Mouse (Mus musculus): Measurements from ENCODE around the gene Fam151b. TPM values are rescaled to one million over a fixed set of nuclear protein-coding genes. Genes with fewer than 3 reads are reported as not detected.

Gene Fam151b
- total RNA-seq (2014; rRNA removed; ENCODE audit: low replicate concordance): 1.3 and 4.0 TPM in 2 replicates
- polyA plus RNA-seq (2015; fragmentation: Nextera tagmentation; extraction: Ambion mirVana): 0.10 and 0.16 TPM in 2 replicates

DNA sequence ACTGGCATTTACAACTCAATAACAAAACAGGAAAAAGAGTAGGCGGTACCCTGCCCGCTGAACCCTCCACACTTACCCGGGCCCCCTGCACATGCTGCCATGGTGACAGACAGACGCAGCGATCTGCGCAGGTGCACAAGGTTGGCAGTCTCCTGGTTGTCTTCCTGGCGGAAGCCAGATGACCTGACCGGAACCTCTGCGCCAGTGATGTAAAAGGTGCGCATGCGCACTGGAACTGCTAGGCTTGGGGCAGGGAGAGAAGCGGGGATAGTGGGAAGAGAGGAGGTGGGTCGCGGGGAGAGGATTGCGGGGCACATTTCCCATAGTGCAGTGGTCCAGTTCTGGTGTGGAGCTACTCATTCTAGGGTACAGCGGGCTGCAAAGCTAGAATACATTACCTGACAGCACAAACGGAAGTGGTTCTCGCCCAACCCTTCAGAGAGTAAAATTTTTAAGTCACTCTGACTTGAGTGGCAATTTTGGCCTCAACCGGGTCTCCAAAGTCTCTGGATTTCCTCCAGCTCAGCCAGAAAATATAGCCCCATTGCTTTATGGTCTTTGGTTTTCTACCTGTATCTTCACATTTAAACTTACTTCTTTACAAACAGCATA lies at the start of gene Fam151b:
TSS of gene Fam151b (minus strand) at position 164 of the 612 bp plus-strand sequence.
- ATAC-seq (ENCODE audit: insufficient read depth, low read depth): peak; percentile 99
- Histone ChIP-seq H3K36me3 (replicated peaks; ENCODE audit: control insufficient read depth, insufficient read depth, low read length) (0 out of 2 replicates have a peak, but pooled peaks cover 8% of the 10 kb centered on the region), H3K27me3 (ENCODE audit: control insufficient read depth, insufficient read depth, low read length) (no peaks in the 10 kb centered on the region)

DNA sequence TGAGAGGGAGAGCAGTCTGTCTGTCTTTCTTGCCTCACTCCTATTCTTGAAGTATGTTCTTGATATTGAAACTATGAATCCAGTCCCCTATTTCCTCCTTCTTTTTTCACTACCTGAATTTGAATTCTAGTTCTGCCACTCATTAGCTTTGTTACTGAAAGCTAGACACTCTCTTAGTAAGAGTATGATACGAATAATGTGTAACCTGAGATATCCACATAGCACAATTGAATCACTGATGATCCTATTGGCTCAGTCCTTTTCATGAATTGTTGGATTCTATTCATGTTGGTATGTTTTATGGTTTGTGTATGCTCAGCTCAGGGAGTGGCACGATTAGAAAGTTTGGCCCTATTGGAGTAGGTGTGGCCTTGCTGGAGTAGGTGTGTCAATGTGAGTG lies 48.4 kb upstream of the Fam151b start:
- Histone ChIP-seq H3K27ac (ENCODE audit: low read depth) (no peak overlapping the region), H3K4me1 (ENCODE audit: control insufficient read depth, insufficient read depth) (peaks cover 3% of the 10 kb centered on the region; the same call in 1 of the 2 replicates), H3K27me3 (ENCODE audit: control insufficient read depth, insufficient read depth, low read length) (no peaks in the 10 kb centered on the region), H3K36me3 (replicated peaks; ENCODE audit: control insufficient read depth, insufficient read depth, low read length) (no peaks in the 10 kb centered on the region), H3K4me3 (ENCODE audit: low read depth, low read length) (no peak overlapping the region), H3K9me3 (replicated peaks; ENCODE audit: control insufficient read depth, low read length) (no peaks in the 10 kb centered on the region), H3K9ac (replicated peaks; ENCODE audit: low read depth, low read length) (no peak overlapping the region), H3K4me2 (ENCODE audit: low read depth, low read length) (no peak overlapping the region)
- TF ChIP-seq CTCF (IDR thresholded peaks at IDR 0.05; ENCODE audit: low read depth): no peak
- no peak for TF ChIP-seq EP300 (IDR thresholded peaks at IDR 0.05; ENCODE audit: low read depth)
- DNase-seq (ENCODE audit: low spot score) (no peak), ATAC-seq (ENCODE audit: insufficient read depth, low read depth) (no peak)
- 83% methylated on average over 2 of the region's 2 CpGs for WGBS

More for the DNA sequence above, at the start of gene Fam151b:
- Histone ChIP-seq H3K4me3 (ENCODE audit: low read depth, low read length) (peak within 1 kb of the TSS; percentile 52), H3K4me1 (ENCODE audit: control insufficient read depth, insufficient read depth) (no peaks in the 10 kb centered on the region), H3K4me2 (ENCODE audit: low read depth, low read length) (peak within 1 kb of the TSS; percentile 70), H3K27ac (ENCODE audit: low read depth) (peak within 1 kb of the TSS; percentile 49; the same call in 1 of the 2 replicates), H3K9ac (replicated peaks; ENCODE audit: low read depth, low read length) (0 out of 2 replicates have a peak within 1 kb of the TSS, but pooled peaks have one; percentile 23), H3K9me3 (replicated peaks; ENCODE audit: control insufficient read depth, low read length) (no peaks in the 10 kb centered on the region)
- DNase-seq (ENCODE audit: low spot score): peak; percentile 94
- 7% methylated on average over 19 of the region's 19 CpGs for WGBS
- TF ChIP-seq EP300 (IDR thresholded peaks at IDR 0.05; ENCODE audit: low read depth) (no peak), CTCF (IDR thresholded peaks at IDR 0.05; ENCODE audit: low read depth) (no peak)

DNA sequence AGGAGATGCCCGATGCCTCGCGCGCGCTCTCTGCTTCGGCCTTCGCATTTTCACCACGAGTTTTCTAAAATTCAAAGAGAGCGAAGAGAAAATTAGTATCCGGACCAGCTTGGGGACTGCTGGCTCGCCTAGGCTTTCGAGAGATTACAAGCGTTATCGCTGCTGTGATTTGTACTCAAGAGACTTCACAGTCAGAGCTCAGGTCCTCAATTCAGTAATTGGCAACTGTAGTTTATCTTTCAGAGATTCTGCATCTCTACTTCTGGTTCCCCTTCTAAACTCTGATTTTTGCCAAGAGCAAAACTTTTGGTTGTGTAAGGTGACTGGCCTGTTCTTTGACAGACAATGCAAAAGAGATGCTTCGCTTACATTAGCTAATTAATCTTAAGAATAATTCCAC lies 47.4 kb upstream of the Fam151b start:
- peak overlapping the region; percentile 73 for H3K4me3 ChIP-seq (ENCODE audit: low read depth, low read length)
- H3K27me3 ChIP-seq (ENCODE audit: control insufficient read depth, insufficient read depth, low read length): no peaks in the 10 kb centered on the region
- DNase-seq (ENCODE audit: low spot score): no peak
- TF ChIP-seq CTCF (IDR thresholded peaks at IDR 0.05; ENCODE audit: low read depth) (no peak), EP300 (IDR thresholded peaks at IDR 0.05; ENCODE audit: low read depth) (no peak)
- H3K9me3 ChIP-seq (replicated peaks; ENCODE audit: control insufficient read depth, low read length): no peaks in the 10 kb centered on the region
- no peaks in the 10 kb centered on the region for H3K36me3 ChIP-seq (replicated peaks; ENCODE audit: control insufficient read depth, insufficient read depth, low read length)
- 4% methylated on average over 15 of the region's 15 CpGs for WGBS
- peaks cover 3% of the 10 kb centered on the region; the same call in 1 of the 2 replicates for H3K4me1 ChIP-seq (ENCODE audit: control insufficient read depth, insufficient read depth)
- peak overlapping the region; percentile 98 for H3K27ac ChIP-seq (ENCODE audit: low read depth)
- H3K4me2 ChIP-seq (ENCODE audit: low read depth, low read length): peak overlapping the region; percentile 80
- ATAC-seq (ENCODE audit: insufficient read depth, low read depth): no peak
- H3K9ac ChIP-seq (replicated peaks; ENCODE audit: low read depth, low read length): peak overlapping the region; percentile 81

DNA sequence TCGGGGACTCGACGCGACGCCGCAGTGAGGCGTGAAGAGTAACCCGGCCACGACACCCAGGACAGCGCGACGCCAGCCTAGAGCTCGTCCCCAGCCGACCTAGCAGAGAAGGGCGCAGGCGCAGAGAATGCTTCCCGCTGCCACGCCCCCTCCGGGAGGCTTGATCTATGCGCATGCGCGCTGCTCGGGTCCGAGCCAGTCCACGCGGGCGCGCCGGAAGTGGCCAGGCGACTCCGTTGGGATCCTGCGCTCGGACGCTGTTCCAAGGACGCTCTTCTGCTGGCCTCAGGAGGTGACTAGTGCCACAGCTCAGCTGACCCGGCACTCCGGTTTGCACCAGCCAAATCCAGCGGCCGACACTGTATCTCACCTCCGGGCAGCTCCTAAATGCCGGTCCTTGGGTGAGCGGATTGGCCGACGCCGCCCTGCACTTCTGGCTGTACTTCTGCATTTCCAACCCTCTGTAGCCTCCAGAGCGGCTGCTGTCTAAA lies 47.0 kb upstream of the Fam151b start, which contains the start of gene Zfyve16:
TSS of gene Zfyve16 (minus strand) at position 148 of the 491 bp plus-strand sequence.
- ATAC-seq (ENCODE audit: insufficient read depth, low read depth) (peak; percentile 95), DNase-seq (ENCODE audit: low spot score) (peak; percentile 97)
- under 1% methylated on average over 41 of the region's 46 CpGs for WGBS
- Histone ChIP-seq H3K4me1 (ENCODE audit: control insufficient read depth, insufficient read depth) (peaks cover 3% of the 10 kb centered on the region; the same call in 1 of the 2 replicates), H3K9ac (replicated peaks; ENCODE audit: low read depth, low read length) (peak within 1 kb of the TSS; percentile 81), H3K9me3 (replicated peaks; ENCODE audit: control insufficient read depth, low read length) (no peaks in the 10 kb centered on the region), H3K4me2 (ENCODE audit: low read depth, low read length) (peak within 1 kb of the TSS; percentile 80), H3K27me3 (ENCODE audit: control insufficient read depth, insufficient read depth, low read length) (no peaks in the 10 kb centered on the region), H3K27ac (ENCODE audit: low read depth) (peak within 1 kb of the TSS; percentile 98), H3K4me3 (ENCODE audit: low read depth, low read length) (peak within 1 kb of the TSS; percentile 73), H3K36me3 (replicated peaks; ENCODE audit: control insufficient read depth, insufficient read depth, low read length) (no peaks in the 10 kb centered on the region)
- TF ChIP-seq CTCF (IDR thresholded peaks at IDR 0.05; ENCODE audit: low read depth) (no peak), EP300 (IDR thresholded peaks at IDR 0.05; ENCODE audit: low read depth) (peak; percentile 73; the same call in 1 of the 2 replicates)

DNA sequence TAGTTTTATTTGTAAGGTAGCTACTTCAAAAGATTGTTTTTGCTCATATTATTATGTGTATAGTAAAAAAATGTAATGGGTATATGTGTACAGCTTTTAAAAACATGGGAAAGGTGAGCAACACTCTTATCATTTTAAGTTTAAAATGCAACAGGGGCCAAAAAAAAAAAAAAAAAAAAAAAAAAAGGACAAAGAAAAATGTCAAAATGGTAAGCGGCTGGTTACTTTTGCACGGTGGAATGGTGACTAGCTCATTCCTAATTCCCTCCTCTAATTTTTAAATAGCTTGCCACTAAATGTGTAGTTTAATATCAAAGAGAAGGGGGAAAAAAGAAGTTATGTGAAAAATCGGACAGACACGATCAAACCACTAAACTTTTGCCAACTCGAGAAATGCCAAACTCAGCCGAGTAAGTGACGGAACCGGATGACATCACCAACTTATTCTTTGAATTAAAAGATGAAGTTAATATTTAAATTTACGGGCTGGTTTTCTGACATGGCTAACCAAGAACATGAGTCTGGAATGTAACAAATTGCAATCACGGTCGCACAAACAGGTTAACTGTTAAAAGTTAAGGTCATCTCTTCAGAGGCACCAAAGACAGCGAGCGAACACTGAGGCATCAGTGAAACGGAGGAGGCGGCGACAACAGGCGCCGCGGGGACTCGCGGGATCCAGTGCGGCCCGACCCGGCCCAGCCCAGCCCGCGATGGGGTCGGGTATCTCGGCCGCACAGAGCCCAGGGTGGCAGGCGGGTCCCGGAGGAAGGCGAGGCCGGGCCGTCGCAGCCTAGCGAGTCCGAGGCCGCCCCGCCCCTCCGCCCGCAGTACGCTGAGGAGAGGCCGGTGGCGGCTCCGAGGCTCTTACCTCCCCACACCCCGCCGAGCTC lies 46.3 kb upstream of the Fam151b start:
- peaks cover 3% of the 10 kb centered on the region; the same call in 1 of the 2 replicates for H3K4me1 ChIP-seq (ENCODE audit: control insufficient read depth, insufficient read depth)
- peak overlapping the region; percentile 73 for H3K4me3 ChIP-seq (ENCODE audit: low read depth, low read length)
- no peak for TF ChIP-seq EP300 (IDR thresholded peaks at IDR 0.05; ENCODE audit: low read depth)
- TF ChIP-seq CTCF (IDR thresholded peaks at IDR 0.05; ENCODE audit: low read depth): no peak
- H3K27me3 ChIP-seq (ENCODE audit: control insufficient read depth, insufficient read depth, low read length): no peaks in the 10 kb centered on the region
- peak overlapping the region; percentile 81 for H3K9ac ChIP-seq (replicated peaks; ENCODE audit: low read depth, low read length)
- H3K36me3 ChIP-seq (replicated peaks; ENCODE audit: control insufficient read depth, insufficient read depth, low read length): no peaks in the 10 kb centered on the region
- peak overlapping the region; percentile 98 for H3K27ac ChIP-seq (ENCODE audit: low read depth)
- DNase-seq (ENCODE audit: low spot score) (peak; percentile 35), ATAC-seq (ENCODE audit: insufficient read depth, low read depth) (no peak)
- WGBS: 1% methylated on average over 46 of the region's 47 CpGs
- peak overlapping the region; percentile 80 for H3K4me2 ChIP-seq (ENCODE audit: low read depth, low read length)
- no peaks in the 10 kb centered on the region for H3K9me3 ChIP-seq (replicated peaks; ENCODE audit: control insufficient read depth, low read length)
